Mouse (Mus musculus) heart, embryonic 14.5 days (tissue): ENCODE results near the gene Stk39. TPM values are rescaled to one million over a fixed set of nuclear protein-coding genes. Genes with fewer than 3 reads are reported as not detected.

Source experiments
- ATAC-seq: fragments of 200-750 bp; cut with Nextera tagmentation; 2 replicates; pipeline ENCODE4 v1.8.0; 2017; ENCODE audit warnings: low read depth, moderate TSS enrichment; ENCODE audit not compliant: insufficient number of reproducible peaks, insufficient read depth, low FRiP score
- H3K27ac ChIP-seq, 2 experiments: fragments of 200-500 bp in 1 of 2; fragments of 300-500 bp in 1 of 2; sonication (generic) in 1 of 2; replicated peaks in 1 of 2; 2 replicates each; pipeline ENCODE4 v1.5.1; 2012 to 2014; ENCODE audit warnings: low read depth in 2 of 2, low read length in 2 of 2, control low read depth in 1 of 2, mild to moderate bottlenecking in 1 of 2, mixed read lengths in 1 of 2; ENCODE audit not compliant: control insufficient read depth in 1 of 2, insufficient read depth in 1 of 2
- H3K27me3 ChIP-seq: fragments of 300-500 bp; sonication (generic); 2 replicates; pipeline ENCODE4 v1.6.1; 2014; ENCODE audit warnings: mild to moderate bottlenecking, low read length, control low read depth; ENCODE audit not compliant: control insufficient read depth, insufficient read depth
- H3K36me3 ChIP-seq: fragments of 300-500 bp; sonication (generic); 2 replicates; pipeline ENCODE4 v1.6.1; 2014; ENCODE audit warnings: mild to moderate bottlenecking, control low read depth, low read length, mixed read lengths; ENCODE audit not compliant: control insufficient read depth, insufficient read depth
- H3K4me1 ChIP-seq, 2 experiments: fragments of 200-500 bp in 1 of 2; fragments of 300-500 bp in 1 of 2; sonication (generic) in 1 of 2; 2 replicates each; pipeline ENCODE4 v1.6.1; 2012 to 2014; ENCODE audit warnings: low read length in 2 of 2, control low read depth in 1 of 2, mixed read lengths in 1 of 2; ENCODE audit not compliant: control insufficient read depth in 2 of 2, insufficient read depth in 2 of 2
- H3K4me2 ChIP-seq: fragments of 300-500 bp; sonication (generic); 2 replicates; pipeline ENCODE4 v1.6.1; 2014; ENCODE audit warnings: mild to moderate bottlenecking, low read length
- H3K4me3 ChIP-seq, 2 experiments: fragments of 200-500 bp in 1 of 2; fragments of 300-500 bp in 1 of 2; sonication (generic) in 1 of 2; 2 replicates each; pipeline ENCODE4 v1.5.1; 2012 to 2014; ENCODE audit warnings: low read length in 2 of 2, mild to moderate bottlenecking in 2 of 2, control low read depth in 1 of 2, low read depth in 1 of 2, moderate library complexity in 1 of 2; ENCODE audit not compliant: control insufficient read depth in 1 of 2, insufficient read depth in 1 of 2
- H3K9ac ChIP-seq: fragments of 300-500 bp; sonication (generic); 2 replicates; pipeline ENCODE4 v1.6.1; 2014; ENCODE audit warnings: mild to moderate bottlenecking, low read length
- H3K9me3 ChIP-seq: fragments of 300-500 bp; sonication (generic); 2 replicates; pipeline ENCODE4 v1.6.1; 2016; ENCODE audit warnings: low read length, control low read depth; ENCODE audit not compliant: control insufficient read depth
- WGBS: fragments of 180-500 bp; shearing (Covaris S2); extraction: QIAGEN DNeasy Blood & Tissue Kit; methylation state at CpG from one replicate; pipeline ENCODE4 v1.1.7; 2014; 5-methylcytosine and 5-hydroxymethylcytosine counted together
- polyA plus RNA-seq: library from polyadenylated mRNA; unstranded; fragments of >200 nt; fragmentation: Nextera tagmentation; extraction: Ambion mirVana; gene quantifications from 2 replicates; pipeline ENCODE4 v1.2.1, GENCODE M21; 2014

Stk39 gene
- polyA plus RNA-seq, 1 experiment from 2014 or later, result 90.8 TPM

DNA sequence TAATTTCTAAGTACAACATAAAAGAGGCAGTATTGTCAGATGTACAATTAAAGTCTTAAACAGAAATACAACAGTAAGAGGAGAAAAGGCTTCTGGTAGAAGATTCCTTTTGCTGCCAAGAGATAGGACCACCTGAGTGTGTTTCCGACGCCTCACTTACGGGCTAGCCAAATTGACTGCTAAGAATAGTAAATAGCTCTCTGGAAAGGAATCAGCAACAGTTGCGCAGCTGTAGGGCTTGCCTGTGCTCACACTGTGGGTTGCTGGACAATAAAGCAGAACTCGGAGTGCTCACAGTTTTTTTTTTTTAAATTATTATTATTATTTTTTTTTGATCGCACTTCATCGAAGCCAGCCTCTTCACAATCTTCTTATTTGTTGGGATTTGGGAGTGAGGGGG lies 260.6 kb downstream of the Stk39 start:
- peaks cover 6% of the 10 kb centered on the region for H3K36me3 ChIP-seq
- H3K4me3 ChIP-seq, result no peak overlapping the region
- no peaks in the 10 kb centered on the region for H3K27me3 ChIP-seq
- H3K4me1 ChIP-seq, result peaks cover 20 to 52% of the 10 kb centered on the region in 2 experiments
- H3K9ac ChIP-seq, result peak overlapping the region; percentile 30; the same call in 1 of the 2 replicates
- H3K9me3 ChIP-seq, result no peaks in the 10 kb centered on the region
- 50% methylated on average over 7 of the region's 7 CpGs for WGBS
- H3K4me2 ChIP-seq, result no peak overlapping the region
- peak overlapping the region; percentile 82 to 84 for H3K27ac ChIP-seq
- peak; percentile 41; the same call in 1 of the 2 replicates for ATAC-seq

DNA sequence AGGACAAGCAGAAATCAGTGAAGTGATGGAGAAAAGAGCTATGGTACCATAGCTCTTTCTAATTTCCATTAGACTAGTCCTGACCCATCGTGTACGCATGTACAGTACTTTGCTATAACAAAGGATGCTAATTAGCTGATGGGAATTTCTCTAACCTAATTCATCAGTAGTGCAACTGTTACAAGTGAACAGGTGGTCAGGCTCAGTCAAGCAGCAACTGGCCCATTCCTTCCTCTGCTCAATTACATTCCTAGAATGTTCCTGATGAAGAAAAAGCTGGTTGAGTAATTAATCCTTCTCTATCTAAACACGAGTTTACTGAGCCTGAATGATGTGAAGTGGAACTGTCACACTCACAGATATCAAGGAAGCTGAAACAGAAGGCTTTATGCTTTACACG lies 275.8 kb downstream of the Stk39 start:
- no peaks in the 10 kb centered on the region for H3K36me3 ChIP-seq
- no peak for ATAC-seq
- WGBS, result 72% methylated on average over 4 of the region's 4 CpGs
- no peak overlapping the region for H3K27ac ChIP-seq
- no peaks in the 10 kb centered on the region for H3K27me3 ChIP-seq
- no peaks in the 10 kb centered on the region for H3K4me1 ChIP-seq
- H3K4me3 ChIP-seq, result no peak overlapping the region
- no peak overlapping the region for H3K9ac ChIP-seq
- no peaks in the 10 kb centered on the region for H3K9me3 ChIP-seq
- H3K4me2 ChIP-seq, result no peak overlapping the region

DNA sequence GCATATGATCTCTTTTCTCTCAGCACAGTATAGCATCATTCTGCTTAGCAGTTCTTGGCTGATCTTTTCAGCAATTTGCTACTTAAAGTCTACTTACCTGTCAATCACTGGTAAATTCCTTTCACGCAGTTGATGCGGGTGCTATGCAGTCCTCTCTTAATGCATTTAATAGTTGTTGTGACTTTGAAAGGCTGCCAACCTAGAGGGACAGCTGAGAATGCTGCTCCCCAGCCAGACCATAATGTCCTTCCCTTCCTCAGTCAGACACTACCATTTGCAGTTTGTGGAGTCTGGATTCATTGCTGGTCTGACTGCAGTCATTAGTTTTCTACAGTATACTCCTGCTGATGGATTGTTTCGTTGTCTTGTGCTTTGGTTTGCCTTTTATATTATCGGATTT lies 277.6 kb downstream of the Stk39 start:
- WGBS, result 75% methylated on average over 4 of the region's 4 CpGs
- H3K4me1 ChIP-seq, result no peaks in the 10 kb centered on the region
- ATAC-seq, result no peak

DNA sequence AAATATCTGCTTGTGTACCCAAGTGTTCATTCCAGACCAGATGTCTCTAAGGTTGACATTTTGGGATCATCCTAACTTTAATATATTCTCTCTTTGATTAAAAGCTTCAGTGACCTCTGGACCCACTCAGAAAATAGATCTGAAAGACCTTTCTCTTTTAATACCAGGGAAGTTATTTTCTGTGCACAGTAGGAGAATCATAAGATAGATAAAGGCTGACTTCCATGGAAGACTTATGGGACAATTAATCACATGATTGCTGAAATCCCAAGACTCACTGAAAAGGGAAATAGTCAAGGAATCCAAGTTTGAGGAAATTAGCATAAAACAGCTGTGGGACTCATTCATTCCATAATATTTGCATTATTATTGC lies 278.6 kb downstream of the Stk39 start:
- Histone ChIP-seq H3K4me1 (no peaks in the 10 kb centered on the region), H3K27me3 (no peaks in the 10 kb centered on the region), H3K9ac (no peak overlapping the region), H3K27ac (no peak overlapping the region), H3K36me3 (no peaks in the 10 kb centered on the region), H3K4me2 (no peak overlapping the region), H3K4me3 (no peak overlapping the region), H3K9me3 (no peaks in the 10 kb centered on the region)
- no peak for ATAC-seq

More for the DNA sequence above, 277.6 kb downstream of the Stk39 start:
- Histone ChIP-seq H3K4me2 (no peak overlapping the region), H3K36me3 (no peaks in the 10 kb centered on the region), H3K9ac (no peak overlapping the region), H3K27me3 (no peaks in the 10 kb centered on the region), H3K9me3 (no peaks in the 10 kb centered on the region), H3K4me3 (no peak overlapping the region), H3K27ac (no peak overlapping the region)

DNA sequence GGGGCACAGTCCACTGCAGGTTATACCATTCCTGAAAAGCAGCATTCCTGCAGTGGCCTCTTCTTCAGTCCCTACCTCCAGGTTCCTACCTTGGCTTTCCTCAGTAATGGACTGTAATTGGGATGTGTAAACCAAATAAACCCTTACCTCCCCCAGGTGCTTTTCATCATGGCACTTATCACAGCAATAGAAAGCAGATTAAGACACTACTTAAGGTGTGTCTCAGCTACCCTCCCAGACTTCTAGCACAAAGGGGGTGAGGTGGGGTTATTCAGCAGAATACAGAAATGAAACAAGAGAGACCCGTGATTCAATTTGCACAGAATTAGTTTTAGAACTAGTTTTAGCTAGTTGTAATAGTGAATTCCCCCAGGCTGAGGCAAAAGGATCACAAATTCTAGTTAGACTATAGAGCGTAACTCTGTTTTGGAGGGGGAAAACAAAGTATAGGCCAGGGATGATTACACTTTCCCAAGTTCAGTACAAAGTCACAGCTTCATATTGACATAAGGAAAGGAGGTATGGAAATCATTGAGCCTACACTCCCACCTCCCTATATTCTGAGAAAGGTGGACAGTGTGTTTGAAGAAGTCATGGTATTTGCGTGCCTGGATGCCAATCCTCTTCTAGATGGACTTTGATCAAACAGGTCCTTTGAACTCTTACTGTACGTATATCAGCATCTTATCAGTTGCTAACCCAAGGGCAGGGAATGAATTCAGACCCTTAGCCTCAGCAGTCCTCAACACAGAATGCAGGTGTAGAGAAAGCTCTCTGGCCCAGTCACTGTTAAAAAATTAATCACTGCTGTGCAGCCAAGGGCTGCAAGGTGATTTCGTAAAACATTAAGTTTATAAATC lies 279.2 kb downstream of the Stk39 start:
- H3K9ac ChIP-seq, result no peak overlapping the region
- H3K4me3 ChIP-seq, result no peak overlapping the region
- H3K4me1 ChIP-seq, result no peaks in the 10 kb centered on the region
- no peak overlapping the region for H3K4me2 ChIP-seq
- ATAC-seq, result no peak
- WGBS, result 76% methylated on average over 5 of the region's 5 CpGs
- no peak overlapping the region for H3K27ac ChIP-seq
- no peaks in the 10 kb centered on the region for H3K36me3 ChIP-seq
- H3K9me3 ChIP-seq, result no peaks in the 10 kb centered on the region
- no peaks in the 10 kb centered on the region for H3K27me3 ChIP-seq

DNA sequence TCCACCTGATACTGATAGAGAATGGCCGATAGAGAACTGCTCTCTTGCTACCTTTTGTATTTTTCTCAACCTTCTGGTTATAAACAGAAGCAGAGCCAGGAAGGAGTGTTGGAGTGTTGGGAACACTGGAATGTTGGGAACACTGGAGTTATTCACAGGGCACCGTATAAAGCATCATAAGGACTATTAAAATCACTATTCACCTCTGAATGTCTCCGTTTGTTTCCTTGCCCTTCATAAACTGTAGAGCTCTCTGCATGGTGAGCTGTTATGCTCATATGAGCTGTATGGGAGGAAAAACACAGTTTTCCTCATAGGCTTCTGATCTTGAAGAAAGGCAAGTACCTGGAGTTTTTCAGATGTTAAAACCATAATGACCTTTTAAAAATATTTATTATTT lies 295.6 kb downstream of the Stk39 start:
- ATAC-seq, result no peak
- no peaks in the 10 kb centered on the region for H3K36me3 ChIP-seq
- H3K4me3 ChIP-seq, result no peak overlapping the region
- peaks cover 0 to 2% of the 10 kb centered on the region in 2 experiments; a peak in 1 of 4 replicates for H3K4me1 ChIP-seq
- no peaks in the 10 kb centered on the region for H3K27me3 ChIP-seq
- H3K27ac ChIP-seq, result no peak overlapping the region
- H3K9ac ChIP-seq, result no peak overlapping the region
- H3K4me2 ChIP-seq, result no peak overlapping the region
- 0 out of 2 replicates have a peak, but pooled peaks cover under 1% of the 10 kb centered on the region for H3K9me3 ChIP-seq
- 89% methylated on average over 3 of the region's 3 CpGs for WGBS

DNA sequence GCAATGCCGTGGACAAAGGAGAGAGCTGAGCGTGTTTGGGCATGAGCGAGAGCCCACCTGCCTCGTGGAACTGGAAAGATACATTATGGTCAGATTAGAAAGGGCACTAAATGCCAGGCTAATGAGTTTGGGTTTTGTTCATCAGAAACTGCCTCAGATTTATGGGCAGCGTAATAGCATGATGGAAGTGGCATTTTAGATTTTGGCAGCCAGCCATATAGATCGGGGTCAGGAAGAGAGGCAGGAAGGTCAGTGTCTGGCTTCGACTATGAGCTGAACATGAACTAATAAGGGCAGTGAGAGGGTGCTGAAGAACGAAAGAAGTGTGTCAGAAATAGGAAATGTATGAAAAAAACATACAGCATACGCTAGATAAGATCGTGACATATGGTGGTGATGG lies 300.8 kb downstream of the Stk39 start:
- Histone ChIP-seq H3K27me3 (no peaks in the 10 kb centered on the region), H3K36me3 (no peaks in the 10 kb centered on the region), H3K4me1 (peaks cover 2 to 6% of the 10 kb centered on the region in 2 experiments; a peak in 2 of 4 replicates), H3K4me2 (no peak overlapping the region), H3K9me3 (no peaks in the 10 kb centered on the region), H3K27ac (no peak overlapping the region), H3K9ac (no peak overlapping the region), H3K4me3 (no peak overlapping the region)
- WGBS, result 53% methylated on average over 10 of the region's 10 CpGs
- no peak for ATAC-seq

DNA sequence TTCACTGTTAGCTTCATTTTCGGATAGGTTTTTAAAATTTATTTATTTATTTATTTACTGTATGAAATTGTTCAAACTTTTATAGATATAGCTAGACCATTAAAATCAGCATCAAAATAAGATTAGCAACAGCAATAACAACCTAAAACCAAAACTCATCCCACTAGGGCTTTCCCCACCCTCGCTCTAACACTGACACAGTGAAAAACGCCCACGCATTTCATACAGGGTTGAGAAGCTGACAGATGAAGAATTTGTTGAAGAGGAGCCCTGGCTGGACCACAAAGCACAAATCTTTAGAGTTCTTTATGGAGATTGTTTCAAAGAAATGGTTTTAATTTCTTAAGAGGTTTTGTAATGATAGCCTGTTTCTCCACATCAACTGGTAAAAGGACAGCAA lies 310.1 kb downstream of the Stk39 start:
- 81% methylated on average over 4 of the region's 4 CpGs for WGBS
- H3K4me2 ChIP-seq, result no peak overlapping the region
- no peak overlapping the region for H3K4me3 ChIP-seq
- H3K9ac ChIP-seq, result no peak overlapping the region
- H3K27ac ChIP-seq, result no peak overlapping the region
- no peaks in the 10 kb centered on the region for H3K9me3 ChIP-seq
- no peak for ATAC-seq
- no peaks in the 10 kb centered on the region for H3K36me3 ChIP-seq
- H3K4me1 ChIP-seq, result no peaks in the 10 kb centered on the region
- H3K27me3 ChIP-seq, result no peaks in the 10 kb centered on the region
